Mouse (Mus musculus): ENCODE measurements around the gene Endov.

Endov gene

DNA sequence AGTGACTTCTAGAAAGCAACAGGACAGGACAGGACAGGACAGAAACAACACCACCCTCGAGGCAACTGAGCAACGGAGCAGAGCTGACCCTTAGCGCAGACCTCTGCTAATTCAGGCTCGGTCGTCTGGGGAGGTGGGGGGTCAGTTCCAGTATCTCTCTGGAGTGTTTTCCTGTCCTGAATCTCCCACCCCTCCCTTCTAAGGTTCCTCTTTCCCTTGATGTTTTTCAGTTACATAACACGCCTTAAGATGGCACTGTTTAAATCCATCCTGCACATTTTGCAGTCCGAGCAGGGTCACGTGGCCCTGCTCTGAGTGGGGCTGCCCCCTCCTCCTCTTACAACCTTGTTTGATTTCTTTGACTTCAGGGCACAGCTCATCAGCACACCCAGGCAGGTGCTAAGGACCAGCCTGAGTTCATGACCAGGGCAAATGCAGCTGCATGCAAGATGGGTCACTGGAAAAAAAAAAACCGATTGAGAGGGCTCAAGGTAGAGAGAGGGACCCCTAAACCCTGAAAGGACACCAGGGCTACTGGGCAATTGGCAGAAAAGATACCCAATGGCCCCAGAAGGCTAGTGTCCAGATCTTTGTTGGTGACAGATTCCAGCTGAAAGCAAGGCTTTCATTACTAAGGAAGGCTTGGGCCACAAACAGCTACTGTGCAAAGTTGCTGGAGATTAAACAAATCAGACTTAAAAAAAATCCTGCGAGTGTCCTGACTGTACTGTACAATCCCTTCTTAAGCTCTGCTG lies 54.8 kb downstream of the Endov start:
- DNase-seq (ENCODE audit: low spot score in 2 of 2), result no peak

DNA sequence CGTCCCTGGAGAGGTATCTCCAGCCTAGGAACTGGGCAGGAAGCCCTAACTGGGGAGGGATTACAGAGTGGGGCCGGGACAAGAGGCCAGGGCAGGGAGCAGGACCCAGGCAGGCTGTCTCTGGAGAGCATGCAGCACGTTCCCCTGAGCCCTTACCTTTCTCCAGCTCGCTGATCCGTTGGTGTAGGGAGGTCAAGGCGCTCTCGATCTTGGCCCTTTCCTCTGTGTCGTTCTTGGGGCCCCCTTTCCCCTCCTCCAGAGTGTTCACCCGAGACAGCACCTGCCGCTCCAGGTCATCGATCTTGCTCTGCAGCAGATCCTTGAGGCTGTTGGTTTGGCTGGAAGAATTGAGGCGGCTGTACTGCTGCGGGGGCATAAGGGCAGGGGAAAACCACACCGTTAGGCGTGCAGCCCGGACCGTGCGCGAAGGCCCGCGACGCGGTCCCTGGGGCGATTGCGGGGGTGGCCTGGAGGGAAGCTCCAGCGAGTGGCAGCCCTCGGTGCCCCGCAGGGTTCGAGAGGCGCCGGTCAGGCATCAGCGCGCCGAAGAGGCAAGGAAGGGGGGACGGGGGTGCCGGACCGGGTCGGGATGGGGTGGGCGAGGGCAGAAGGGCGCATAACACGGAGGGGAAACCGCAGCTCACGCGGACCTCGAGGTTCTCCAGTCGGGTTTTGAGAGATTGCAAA lies 55.5 kb downstream of the Endov start:
- DNase-seq (ENCODE audit: low spot score in 2 of 2), result no peak

DNA sequence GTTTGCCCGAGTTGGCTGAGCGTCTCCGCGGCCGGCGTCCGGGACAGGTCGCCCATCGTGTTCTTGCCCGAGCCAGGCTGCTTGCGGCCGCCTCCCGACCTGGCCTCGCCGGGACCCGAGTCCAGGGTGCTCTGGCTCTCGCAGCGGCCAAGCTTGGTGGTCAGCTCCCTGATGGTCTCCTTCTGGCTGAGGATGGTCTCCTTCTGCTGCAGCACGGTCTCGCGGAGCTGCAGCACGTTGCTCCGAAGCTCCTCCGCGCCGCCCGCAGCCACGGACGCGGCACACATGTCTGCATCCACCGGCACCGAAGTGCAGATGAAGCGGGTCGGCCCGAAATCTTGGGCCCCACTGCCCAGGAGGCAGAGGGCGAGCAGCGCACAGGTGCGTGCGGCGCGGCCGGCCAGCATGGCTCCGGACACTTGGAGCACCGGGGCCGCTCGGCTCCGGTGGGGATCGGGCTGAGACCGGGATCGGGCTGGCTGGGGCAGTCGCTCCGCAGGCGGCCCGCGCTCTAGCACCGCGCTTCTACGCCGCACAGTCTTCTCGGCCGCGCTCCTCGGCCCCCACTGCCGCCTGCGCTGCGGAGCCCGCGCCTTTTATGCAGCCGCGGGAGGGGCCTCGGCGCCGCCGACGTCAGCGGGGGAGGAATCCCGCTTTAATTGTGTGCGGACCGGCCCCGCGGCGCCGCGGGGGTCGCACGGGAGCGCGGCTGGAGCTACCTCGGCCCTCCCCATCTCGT lies 56.2 kb downstream of the Endov start, which contains the start of gene Nptx1:
Nptx1 (minus strand) TSS at position 571 of the 739 bp plus-strand sequence.
- no peak for DNase-seq (ENCODE audit: low spot score in 2 of 2)

DNA sequence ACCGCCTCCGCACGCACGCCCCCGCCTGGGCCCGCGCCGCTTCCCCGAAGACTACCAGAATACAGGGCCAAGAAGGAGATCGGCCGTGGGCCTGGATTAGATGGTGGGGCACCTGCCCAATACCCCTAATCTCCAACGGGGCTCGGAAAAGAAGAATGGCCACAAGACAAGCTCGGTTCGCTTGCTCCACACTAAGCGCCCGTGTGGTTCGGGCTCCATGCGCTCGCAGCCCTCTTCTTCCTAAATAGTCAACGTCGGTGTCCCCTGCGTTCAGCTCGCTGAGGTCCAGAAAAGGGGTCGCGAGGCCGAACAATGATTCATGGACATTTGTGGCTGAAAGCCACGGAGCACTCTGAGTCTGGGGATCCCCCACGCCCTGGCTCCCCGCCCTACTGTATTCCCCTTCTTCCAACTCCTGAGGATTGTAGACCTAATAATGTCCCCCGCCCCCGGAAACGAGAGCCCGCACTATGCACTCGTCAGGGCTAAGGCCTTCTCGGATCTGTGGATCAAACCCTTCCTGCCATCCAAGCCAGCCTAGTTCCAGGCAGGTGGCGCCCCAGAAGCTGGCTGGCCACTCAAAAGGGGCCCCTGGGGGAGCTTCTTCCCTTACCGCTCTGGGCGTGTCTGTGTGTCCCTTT lies 56.9 kb downstream of the Endov start:
- no peak for DNase-seq (ENCODE audit: low spot score in 2 of 2)

DNA sequence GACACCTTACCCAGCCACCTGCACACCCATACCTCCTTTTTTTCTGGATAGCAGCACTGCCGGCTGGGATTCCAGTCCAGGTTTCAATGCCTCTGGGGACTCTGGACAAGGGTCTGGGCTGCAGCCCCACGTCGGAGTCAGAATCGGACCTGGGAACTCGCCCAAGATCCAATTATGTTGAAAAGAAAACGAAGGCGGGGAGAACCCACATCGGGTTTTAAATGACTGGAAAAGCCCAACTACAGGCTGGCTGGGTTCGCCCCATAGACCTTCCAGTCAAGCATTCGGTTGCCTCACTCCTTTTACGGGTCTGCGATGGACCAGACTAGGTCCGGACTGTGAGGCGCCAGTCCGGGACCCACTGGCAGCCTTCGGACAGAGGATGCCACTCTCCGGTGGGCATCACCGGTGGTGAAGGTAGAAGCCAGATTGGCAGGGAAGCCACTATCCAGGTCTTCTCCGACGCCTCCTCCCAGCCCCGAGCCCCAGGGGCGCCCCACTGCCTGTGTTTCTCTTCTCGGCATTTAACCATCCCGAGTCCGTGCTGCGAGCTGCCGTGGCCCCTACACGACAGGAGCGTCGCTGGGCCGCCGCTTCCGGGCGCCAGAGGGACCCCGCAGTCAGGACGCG lies 57.7 kb downstream of the Endov start:
- no peak for DNase-seq (ENCODE audit: low spot score in 2 of 2)

DNA sequence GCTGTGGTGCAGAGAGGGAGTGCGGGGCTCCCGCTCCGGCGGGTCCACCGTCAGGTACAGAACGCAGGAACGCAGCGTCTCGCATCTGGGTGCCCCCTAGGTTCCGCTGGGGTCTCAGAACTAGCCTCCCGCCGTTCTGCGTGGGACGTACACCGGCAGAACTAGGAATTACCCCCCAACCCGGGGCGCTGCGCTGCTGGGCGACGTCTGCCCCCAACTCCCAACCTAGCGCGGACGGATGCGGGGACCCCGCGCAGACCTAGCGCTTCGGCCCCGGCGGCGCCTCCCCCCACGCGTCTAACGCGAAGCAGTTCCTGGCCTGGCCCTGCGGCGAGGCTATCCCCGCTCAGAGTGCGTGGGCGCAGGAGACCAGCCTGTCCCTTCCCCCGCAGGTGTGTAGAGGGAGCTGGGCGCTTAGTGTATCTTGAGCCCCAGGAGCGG lies 58.2 kb downstream of the Endov start:
- no peak for DNase-seq (ENCODE audit: low spot score in 2 of 2)

DNA sequence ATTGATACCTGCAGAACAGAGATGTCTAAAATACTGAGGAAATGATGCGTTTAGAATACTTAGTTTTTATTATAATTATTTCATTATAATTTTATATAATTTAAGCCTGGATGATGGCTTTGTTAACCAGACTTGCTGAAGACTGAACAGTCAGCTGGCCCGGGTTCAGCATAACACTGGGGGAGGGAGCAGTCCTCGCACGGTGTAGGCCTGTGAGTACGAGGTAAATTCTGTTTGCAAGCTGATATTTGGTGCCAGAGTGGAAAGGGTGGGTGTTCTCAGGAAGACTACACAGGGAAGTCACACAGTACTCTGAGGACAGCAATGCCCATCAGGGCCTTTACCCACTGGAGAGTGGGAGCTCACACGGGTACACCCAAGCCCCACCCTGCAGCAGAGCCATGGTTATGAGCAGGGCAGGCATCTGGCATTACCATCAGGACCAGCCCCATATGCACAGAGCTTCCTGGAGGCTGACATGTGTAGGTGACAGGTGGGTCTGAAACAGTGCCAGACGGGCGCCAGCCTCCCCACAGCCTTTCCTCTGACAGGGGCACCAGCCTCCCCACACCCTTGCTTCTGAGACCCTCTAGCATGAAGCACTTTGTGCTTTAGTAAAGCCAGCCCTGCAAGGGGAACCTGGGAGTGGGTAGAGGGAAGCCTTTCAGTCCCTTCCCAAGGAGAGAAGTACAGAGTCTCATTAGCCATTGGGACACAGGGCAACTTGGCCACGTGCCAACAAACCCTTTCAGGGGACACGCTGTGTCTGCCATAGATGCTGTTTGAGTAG lies 59.6 kb downstream of the Endov start:
- no peak for DNase-seq (ENCODE audit: low spot score in 2 of 2)

DNA sequence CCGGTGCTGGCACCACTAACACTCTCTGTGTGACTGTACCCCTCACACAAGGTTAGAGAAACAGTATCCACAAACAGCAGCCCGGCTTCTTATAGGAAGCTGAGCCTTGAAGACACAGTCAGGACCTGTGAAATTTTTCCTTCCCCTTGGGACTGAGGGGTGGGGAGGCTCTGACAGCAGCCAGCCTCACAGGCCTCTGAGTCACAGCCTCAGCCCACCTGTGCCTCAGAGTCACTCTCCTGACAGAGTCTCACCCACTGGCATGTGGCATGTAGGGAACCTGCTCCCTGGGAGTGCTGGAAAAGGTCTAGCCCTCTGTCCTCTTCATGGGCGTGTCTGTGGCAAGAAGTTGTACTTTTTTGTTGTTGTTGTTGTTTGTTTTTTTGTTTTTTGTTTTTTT lies 60.3 kb downstream of the Endov start:
- no peak for DNase-seq (ENCODE audit: low spot score in 2 of 2)

DNA sequence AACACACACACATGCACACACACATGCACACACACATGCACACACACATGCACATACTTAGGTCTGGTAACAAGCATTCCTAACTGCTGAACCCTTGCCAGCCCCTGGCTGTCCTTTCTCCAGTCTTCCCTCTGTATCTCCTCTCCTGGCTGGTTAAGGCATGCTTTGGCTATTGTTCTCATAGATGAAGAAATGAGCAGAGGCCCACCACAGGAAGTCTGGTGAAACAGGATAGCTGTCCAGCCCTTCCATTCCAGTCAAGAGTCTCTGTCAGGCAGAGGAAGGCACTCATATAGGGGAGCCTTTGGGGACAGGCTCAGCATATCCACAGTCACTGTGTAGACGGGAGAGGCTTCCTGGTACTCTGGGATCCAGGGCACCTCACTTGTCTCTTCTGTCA lies 61.2 kb downstream of the Endov start:
- no peak for DNase-seq (ENCODE audit: low spot score in 2 of 2)

DNA sequence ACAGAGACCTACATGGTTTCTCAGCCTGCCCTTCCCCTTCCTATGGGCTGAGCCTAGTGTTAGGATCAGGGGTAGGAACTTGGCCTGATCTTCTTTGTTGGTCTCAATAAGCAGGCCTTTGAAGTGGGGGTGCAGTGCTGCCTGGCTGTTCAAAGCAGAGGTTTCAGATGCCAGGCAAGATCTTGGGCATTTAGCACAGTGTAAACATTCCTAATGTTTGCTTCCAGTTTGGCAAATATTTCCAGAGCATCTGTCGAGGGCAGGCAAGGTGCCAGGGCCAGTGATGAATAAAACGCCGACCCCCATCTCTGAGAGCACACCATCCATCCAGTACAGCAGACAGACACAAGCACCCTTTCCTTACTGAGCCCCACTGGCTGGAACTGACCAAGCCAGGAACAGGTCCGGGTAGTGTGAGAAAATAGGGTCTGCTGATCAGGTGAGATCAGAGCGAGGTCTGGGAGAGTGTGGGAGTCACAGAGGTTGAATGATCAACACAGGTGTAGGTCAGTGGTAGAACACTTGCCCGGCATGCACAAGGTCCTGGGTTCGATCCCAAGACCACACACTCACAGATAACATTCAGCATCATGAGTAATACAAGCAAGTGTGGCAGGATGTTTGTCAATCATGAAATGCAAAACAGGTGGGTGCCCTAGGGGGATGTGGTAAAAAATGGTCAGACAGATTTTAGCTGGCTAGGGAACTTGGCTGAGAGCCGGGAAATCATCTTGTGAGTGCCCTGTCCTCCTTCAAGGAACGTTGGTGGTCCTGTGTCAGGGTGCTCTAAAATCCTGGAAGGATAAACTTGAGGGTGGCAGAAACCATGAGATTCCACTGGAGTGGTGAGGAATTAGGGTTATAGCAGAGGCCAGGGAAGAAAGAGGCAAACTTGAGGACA lies 62.0 kb downstream of the Endov start:
- no peak for DNase-seq (ENCODE audit: low spot score in 2 of 2)

DNA sequence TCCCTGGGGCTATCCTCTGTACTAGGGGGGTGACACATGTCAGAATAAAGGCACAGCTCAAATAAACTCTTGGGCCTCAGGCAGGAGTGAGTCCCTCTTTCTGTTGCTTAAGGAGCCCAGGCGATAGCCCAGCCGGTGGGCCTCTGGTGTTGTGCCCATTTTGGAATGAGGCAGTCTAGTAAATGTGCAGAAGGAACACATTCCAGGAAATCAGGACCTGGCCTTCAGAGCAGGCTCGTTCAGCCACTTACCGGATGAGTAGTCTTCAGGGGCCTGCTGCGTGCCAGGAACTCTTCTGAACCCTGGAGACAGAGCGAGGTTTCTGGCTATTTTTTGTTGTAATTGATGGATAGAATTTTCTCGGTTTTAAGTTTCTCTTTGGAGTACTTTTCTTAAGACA lies 63.6 kb downstream of the Endov start:
- DNase-seq (ENCODE audit: low spot score in 2 of 2), result no peak

DNA sequence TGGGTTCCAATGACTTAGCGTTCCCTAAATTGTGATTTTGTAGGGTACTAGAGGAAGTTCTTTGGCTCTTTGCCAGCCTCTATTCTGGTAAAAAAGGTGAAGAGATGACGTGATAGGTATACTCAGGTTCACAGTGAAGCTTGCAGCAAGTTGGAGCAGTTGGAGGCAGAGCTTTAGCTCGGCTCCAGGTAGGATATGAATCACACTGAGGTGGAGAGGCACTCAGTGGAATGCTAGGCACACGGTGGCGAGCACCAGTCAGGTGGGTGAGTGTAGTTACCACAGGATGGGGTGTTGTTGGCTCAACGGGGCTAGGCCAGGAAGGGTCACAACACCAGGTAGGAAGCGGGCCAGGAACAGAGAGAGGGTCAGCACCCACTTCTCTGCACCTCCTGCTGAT lies 64.0 kb downstream of the Endov start:
- no peak for DNase-seq (ENCODE audit: low spot score in 2 of 2)

DNA sequence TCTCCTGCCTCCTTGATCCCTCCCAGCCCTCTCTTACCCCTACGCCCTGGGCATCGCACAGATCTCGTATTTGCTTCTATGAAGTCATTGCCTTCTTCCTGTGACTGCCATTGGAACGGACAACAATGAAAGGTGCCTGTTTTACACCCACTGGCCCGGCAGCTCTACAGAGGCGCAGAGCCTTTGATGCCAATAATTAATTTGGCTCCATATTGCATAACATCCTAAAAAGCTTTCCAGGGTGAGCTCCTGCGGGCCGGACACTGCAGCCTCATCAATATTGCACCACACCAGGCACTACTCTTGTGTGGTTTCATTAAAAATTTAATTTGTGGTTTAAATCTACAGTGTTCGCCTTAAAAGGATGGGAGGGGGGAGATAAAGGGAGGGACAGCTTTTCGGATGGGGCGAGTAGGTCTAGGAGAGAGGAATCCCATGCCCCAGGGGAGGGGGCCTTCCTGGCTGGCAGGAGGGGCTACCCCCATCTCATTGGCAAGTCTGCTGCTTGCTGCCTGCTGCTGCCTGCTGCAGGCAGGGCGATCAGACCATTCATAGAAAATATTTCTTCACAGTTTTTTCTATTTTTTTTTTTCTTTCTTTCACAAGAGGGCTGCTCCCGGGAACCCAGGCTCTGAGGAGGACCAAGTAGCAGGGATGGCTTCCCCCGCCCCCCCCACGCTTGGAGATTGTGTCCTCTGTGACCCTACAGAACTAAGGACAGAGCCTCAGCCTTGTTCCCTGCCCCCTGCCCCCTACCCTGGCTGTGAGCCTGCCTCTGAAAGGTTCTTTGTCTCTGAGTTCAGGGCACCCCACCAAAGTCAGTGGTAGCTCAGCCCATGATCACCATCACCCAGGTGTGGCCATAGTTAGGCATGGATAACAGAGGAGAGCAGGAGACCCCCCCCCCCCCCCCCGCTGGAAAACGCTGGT lies 67.1 kb downstream of the Endov start:
- DNase-seq (ENCODE audit: low spot score in 2 of 2), result no peak

DNA sequence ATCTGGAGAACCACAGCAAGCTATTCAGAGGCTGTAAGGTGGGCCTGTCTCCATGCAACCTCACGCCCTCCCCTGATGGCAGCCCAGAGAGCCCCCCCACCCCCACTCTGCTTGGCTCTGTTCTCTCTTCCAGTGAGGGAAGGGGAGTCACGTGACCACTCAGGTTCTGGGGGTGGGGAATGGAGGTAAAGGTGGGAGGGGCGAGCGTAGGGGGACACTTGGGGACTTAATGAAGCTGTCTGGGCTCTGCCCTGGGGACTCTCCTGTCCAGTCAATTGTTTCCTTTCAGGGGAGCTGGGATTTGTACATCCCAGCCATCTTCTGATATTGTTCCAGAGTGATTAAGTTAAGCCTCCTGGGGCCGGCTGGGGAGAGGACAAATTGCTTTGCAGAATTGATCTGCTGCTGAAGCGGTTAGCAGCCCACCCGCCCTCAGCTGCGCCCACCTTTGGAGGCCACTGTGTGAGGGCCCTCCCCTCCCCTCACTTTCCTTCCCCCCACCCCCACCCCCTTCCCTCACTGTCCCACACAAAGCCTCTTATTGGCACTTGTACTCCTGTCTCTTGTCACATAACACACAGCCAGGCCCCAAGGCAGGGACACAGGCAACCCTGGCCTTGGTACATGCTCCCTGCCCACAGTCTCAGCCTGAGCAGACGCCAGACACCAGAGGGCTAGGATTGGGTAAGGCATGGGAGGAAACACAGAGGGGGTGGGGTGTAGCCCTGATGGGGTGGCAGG lies 67.9 kb downstream of the Endov start:
- no peak for DNase-seq (ENCODE audit: low spot score in 2 of 2)
